ENCODE assay signal across 8 mouse cellular contexts in the genomic region with DNA sequence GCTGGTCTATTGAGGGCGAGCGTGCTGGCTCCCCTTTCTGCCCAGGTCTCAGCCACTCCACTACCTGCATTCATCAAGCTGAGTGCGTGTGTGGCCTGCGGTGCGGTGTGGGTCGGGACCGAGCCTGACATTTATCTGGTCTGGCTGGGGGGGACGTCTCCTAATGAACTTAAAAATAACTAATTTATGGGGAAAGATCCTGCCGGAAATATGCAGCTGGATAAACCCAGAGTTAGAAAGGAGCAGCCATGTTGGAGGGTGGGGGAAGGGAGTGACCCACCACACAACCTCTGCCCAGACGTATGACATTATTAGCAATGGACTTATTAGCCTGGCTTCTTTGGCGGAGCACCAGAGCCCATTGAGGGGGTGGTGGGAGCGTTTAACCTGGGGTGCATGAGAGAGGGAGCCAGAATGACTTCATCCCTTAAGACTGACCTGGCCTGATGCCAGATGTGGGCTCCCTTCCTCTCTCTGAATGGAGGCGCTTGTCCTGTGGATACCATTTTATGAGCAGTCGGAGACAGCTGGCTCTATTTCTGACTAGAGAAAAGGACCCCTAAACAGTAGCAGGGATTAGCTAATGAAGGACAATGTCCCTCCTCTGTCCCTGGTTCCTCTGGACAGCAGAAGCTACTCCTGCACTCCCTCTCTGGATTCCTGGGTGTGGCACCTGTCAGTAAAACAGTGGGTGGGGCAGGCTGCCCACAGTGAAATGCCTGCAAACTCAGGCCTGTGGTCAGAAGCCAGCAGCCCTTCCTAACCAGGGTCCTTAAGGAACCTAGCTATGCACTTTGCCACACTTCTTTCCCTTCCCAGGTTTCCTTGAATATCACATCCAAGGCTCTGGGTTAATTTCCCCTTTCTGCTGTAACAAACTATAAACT. TPM values are rescaled to one million over a fixed set of nuclear protein-coding genes. Genes with fewer than 3 reads are reported as not detected.
DNase-seq lines count a peak whose midpoint lies in the region; ATAC-seq and TF ChIP-seq lines count a peak whose summit lies in the region.

No protein-coding gene starts in this region.

- H3K9me3 ChIP-seq in heart, embryonic 10.5 days = no peaks in the 10 kb centered on the region
- H3K9me3 ChIP-seq in kidney, postnatal 0 days (replicated peaks; ENCODE audit: low read length) = no peaks in the 10 kb centered on the region

- 51% methylated on average over 14 of the region's 14 CpGs for WGBS in heart, embryonic 10.5 days
- WGBS in kidney, postnatal 0 days = 17% methylated on average over 14 of the region's 14 CpGs

- peak overlapping the region; percentile 71 for H3K4me2 ChIP-seq in kidney, postnatal 0 days (ENCODE audit: low read length)

- peak; percentile 71 for DNase-seq in 3T3-L1 (ENCODE audit: low read depth, low spot score)
- DNase-seq in adrenal gland, postnatal 14 days = peak; percentile 61
- DNase-seq in heart, embryonic 10.5 days (ENCODE audit: low spot score) = no peak
- DNase-seq in kidney, postnatal 0 days (ENCODE audit: low spot score) = peak; percentile 71
- DNase-seq in lung, postnatal 25 days (ENCODE audit: low spot score) = peak; percentile 66
- DNase-seq in cerebellum, postnatal 36 days = no peak
- DNase-seq in thymus, postnatal 4 days = no peak

- peak overlapping the region; percentile 39 for H3K9ac ChIP-seq in kidney, postnatal 0 days (ENCODE audit: low read depth, low read length)

- H3K4me3 ChIP-seq in heart, embryonic 10.5 days = peak overlapping the region; percentile 79
- peak overlapping the region; percentile 57 for H3K4me3 ChIP-seq in kidney, postnatal 0 days (replicated peaks; ENCODE audit: low read depth, low read length)

- TF ChIP-seq CTCF in kidney, postnatal 0 days (IDR thresholded peaks at IDR 0.05; ENCODE audit: low read depth) = no peak

- peaks cover 79% of the 10 kb centered on the region for H3K4me1 ChIP-seq in heart, embryonic 10.5 days
- H3K4me1 ChIP-seq in kidney, postnatal 0 days (replicated peaks; ENCODE audit: insufficient read depth, low read length) = peaks cover 28% of the 10 kb centered on the region

- no peak for ATAC-seq in kidney, postnatal 0 days (replicated peaks; ENCODE audit: low FRiP score, low read depth)
- no peak for ATAC-seq in frontal cortex, adult (ENCODE audit: low TSS enrichment)

- peaks cover 34% of the 10 kb centered on the region for H3K36me3 ChIP-seq in heart, embryonic 10.5 days
- peaks cover 21% of the 10 kb centered on the region for H3K36me3 ChIP-seq in kidney, postnatal 0 days (ENCODE audit: insufficient read depth, low read length)

- peaks cover 5% of the 10 kb centered on the region; the same call in 1 of the 2 replicates for H3K27me3 ChIP-seq in heart, embryonic 10.5 days (ENCODE audit: insufficient read depth, poor library complexity, severe bottlenecking)
- no peaks in the 10 kb centered on the region for H3K27me3 ChIP-seq in kidney, postnatal 0 days (ENCODE audit: insufficient read depth, low read length)

- peak overlapping the region; percentile 92 for H3K27ac ChIP-seq in heart, embryonic 10.5 days
- peak overlapping the region; percentile 79 for H3K27ac ChIP-seq in kidney, postnatal 0 days

RNA-seq across cellular contexts. Expression of a gene that starts 3.5 kb away (rescaled TPM):
- total RNA-seq in adrenal gland, postnatal 14 days (2021) = 105 and 120 TPM in 2 replicates
- 276 and 315 TPM in 2 replicates for polyA plus RNA-seq in heart, embryonic 10.5 days (2016; fragmentation: Nextera tagmentation; extraction: Ambion mirVana)
- polyA plus RNA-seq in kidney, postnatal 0 days (2015; fragmentation: Nextera tagmentation; extraction: Ambion mirVana) = 225 and 250 TPM in 2 replicates

RNA-seq across cellular contexts. Expression of a gene that starts 17.2 kb away (rescaled TPM):
- 0.22 and 1.0 TPM in 2 replicates for total RNA-seq in adrenal gland, postnatal 14 days (2021)
- 1.7 and 2.4 TPM in 2 replicates for polyA plus RNA-seq in heart, embryonic 10.5 days (2016; fragmentation: Nextera tagmentation; extraction: Ambion mirVana)
- polyA plus RNA-seq in kidney, postnatal 0 days (2015; fragmentation: Nextera tagmentation; extraction: Ambion mirVana) = 1.1 and 1.3 TPM in 2 replicates

RNA-seq across cellular contexts. Expression of a gene that starts 21.8 kb away (rescaled TPM):
- total RNA-seq in adrenal gland, postnatal 14 days (2021) = 2.4 and 2.8 TPM in 2 replicates
- 13.7 and 37.5 TPM in 2 replicates for polyA plus RNA-seq in heart, embryonic 10.5 days (2016; fragmentation: Nextera tagmentation; extraction: Ambion mirVana)
- 12.5 and 13.3 TPM in 2 replicates for polyA plus RNA-seq in kidney, postnatal 0 days (2015; fragmentation: Nextera tagmentation; extraction: Ambion mirVana)

RNA-seq across cellular contexts. Expression of a gene that starts 28.2 kb away (rescaled TPM):
- 1.2 and 1.6 TPM in 2 replicates for total RNA-seq in adrenal gland, postnatal 14 days (2021)
- polyA plus RNA-seq in heart, embryonic 10.5 days (2016; fragmentation: Nextera tagmentation; extraction: Ambion mirVana) = 0.92 and 1.1 TPM in 2 replicates
- 1.3 and 2.3 TPM in 2 replicates for polyA plus RNA-seq in kidney, postnatal 0 days (2015; fragmentation: Nextera tagmentation; extraction: Ambion mirVana)

RNA-seq across cellular contexts. Expression of a gene that starts 52.4 kb away (rescaled TPM):
- total RNA-seq in adrenal gland, postnatal 14 days (2021) = 0.41 TPM in 1 of 2 replicates, not detected in the other
- 0.12 TPM in 1 of 2 replicates, not detected in the other for polyA plus RNA-seq in heart, embryonic 10.5 days (2016; fragmentation: Nextera tagmentation; extraction: Ambion mirVana)
- 1.0 and 1.6 TPM in 2 replicates for polyA plus RNA-seq in kidney, postnatal 0 days (2015; fragmentation: Nextera tagmentation; extraction: Ambion mirVana)

Comparison
In these comparisons a context has a peak if more than half of its experiments do, and no peak if none do; other contexts are left out.
1. DNase-seq: peak in 3T3-L1 (single experiment), adrenal gland, postnatal 14 days (single experiment), kidney, postnatal 0 days (single experiment) and lung, postnatal 25 days (single experiment); none in heart, embryonic 10.5 days (single experiment), cerebellum, postnatal 36 days (0 of 2) and thymus, postnatal 4 days (single experiment).